Mouse (Mus musculus) layer of hippocampus, adult 9-11 months (tissue): ENCODE data around the gene Cdc73.
"Not testable (repeated sequence)": the region's sequence is repeated elsewhere in the genome, so short reads cannot be mapped to it uniquely, and the experiment has no call there.

Experiments
- DNase-seq: peaks from one replicate; pipeline ENCODE4 v3.0.0; 2022

The Cdc73 gene

DNA sequence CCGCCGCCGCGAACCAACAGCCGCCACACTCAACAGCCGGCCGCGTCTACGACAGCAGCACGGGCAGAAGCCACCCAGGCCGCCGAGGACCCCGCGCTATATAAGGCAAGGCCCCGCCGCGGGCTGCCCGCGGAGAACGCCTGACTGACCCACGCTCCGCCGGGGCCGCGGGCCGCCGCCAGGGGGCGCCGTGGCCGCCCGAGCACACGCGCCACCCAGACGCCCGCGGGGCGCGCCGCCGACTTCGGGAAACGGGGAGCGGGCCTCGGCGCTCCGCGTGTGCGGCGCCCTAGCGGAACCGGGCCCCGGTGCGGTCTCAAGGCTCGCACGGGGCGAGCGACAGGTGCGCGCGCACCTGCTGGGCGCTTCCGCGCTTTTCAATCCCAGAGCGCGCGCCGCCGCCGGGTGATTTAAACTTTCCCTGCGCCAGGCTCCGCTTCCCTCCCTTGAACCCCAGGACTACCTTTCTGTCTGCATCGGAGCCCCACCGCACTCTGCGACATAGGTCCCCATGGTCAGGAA, at the start of gene Cdc73:
Gene Cdc73, minus strand, starts transcription at position 153 of the 522 bp plus-strand sequence.
- peak; percentile 93 for DNase-seq

GRCm38 (mm10) chr1:143745871-143746270, 43.2 kb upstream of the Cdc73 start:
- DNase-seq = no peak

- no peak for DNase-seq
Observed at GRCm38 (mm10) chr1:143742186-143742585, 39.5 kb upstream of the Cdc73 start.

DNA sequence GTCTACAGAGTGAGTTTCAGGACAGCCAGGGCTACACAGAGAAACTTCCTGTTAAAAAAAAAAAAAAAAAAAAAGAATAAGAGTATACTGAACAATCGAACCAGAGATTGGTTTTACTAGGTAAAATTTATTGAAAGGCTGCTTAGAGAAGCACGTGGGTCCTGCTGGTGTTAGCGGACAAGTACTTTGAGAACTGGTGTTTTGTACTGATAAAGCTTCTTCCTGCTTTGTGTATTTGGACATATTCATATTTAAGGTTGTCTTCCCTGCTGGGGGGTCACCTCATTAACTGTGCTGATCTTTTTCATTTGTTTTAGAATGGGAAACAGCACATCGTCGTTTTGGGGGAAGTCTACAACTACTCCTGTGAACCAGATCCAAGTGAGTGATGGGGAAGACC, 38.6 kb upstream of the Cdc73 start:
- no peak for DNase-seq

DNA sequence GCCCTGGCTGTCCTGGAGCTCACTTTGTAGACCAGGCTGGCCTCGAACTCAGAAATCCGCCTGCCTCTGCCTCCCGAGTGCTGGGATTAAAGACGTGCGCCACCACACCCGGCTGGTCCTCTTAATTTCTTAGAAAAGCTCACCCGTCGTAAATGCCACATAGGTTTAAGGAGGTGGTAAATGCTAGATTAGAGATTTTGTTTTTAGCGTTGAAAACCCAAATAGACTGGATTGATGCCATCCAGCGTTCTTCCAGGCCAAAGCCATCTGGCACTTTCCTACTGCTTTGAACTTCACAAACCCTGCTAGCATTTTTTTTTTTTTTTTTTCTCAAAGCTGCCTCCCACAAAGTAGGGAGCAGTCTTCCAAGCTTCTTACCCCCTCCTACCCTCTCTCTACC, 37.9 kb upstream of the Cdc73 start:
- no peak for DNase-seq

GRCm38 (mm10) chr1:143739361-143740350, 37.0 kb upstream of the Cdc73 start:
- peak; percentile 90 for DNase-seq

DNA sequence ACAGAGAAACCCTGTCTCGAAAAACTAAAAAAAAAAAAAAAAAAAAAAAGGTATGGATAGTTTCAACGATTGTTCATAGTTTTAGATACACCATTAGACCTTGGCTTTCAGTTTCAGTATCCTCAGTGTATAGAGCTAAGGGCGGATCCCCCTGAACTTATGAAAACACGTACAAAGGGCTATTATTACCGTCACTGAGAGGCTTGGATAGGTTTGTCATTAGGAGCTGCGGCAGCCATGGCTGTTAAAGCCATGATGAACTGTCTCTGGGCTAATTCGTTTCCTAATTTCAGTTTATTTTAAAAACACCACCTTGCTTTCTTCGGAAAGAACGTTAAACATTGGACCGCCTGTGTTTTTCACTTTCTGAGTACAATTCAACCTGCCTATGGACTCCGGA, 36.1 kb upstream of the Cdc73 start:
- no peak for DNase-seq

DNA sequence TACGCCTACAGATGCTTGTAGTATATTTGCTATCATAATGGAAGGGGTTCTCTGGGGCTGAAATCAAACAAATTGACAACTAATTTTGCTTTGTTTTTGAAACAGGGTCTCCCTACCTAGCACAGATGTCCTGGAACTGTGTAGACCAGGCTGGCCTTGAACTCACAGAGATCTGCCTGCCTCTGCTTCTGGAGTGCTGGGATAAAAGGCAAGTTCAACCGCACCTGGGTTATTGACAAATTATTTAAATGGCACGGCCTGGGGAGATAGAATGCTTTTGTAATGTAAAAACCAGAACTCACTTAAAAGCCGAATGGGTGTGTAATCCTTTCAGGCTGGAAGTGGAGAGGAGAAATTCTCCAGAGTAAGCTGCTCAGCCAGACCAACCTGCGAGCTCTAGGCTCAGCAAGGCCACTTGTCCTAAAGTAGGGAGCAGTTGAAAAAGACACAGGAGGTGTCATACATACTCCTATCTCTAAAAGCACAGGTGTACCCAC, 31.3 kb upstream of the Cdc73 start:
- DNase-seq = no peak

DNA sequence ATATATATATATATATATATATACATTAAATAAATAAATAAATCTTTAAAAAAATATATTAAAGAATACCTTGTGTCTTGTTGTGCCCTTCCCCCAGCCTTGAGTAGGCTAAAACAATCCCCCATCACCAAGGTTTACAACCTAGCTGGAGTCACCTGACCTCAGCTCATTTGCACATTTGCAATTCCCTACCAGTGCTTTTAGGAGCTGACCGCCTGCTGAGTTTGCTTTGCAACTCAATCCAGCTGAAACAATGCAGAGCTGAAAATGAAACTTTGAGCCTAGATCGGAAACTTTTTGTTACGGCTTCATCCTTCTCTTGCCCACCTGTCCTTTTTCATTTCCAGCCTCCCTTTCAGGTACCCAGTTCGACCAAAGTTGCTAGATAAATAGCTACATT, 29.0 kb upstream of the Cdc73 start:
- DNase-seq = no peak

GRCm38 (mm10) chr1:143730899-143731298, 28.2 kb upstream of the Cdc73 start:
- DNase-seq = no peak

DNA sequence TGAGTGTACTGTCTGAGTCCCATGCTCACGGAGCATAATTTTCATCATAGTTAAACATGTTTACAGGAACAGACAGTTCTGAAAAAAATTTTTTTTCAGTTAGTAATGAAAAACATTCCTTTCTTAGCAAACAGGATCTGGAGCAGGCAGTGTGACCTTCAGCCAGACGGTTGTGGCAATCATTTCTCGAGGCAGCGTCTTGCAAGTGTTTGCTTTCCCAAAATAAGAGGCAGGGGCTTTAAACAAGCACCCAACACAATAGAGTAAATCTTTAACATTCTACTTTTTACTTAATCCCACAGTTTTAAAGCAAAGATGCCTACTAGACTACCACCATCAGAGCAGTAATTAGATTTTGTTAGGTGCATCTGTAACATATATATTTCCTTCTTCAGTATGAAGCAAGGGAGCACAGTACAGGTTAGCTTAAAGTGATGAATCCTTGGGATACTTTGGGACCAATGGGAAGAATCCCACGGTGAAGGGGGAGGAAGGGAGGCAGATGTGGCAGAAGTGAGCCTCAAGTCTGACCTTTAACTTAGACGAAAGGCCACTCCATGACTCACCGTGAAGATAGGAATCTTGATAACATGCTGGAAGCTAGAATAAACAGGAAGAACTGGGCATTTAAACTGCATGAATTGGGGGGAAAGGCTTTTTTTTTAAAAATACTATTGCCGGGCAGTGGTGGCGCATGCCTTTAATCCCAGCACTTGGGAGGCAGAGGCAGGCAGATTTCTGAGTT, 25.2 kb upstream of the Cdc73 start:
- no peak for DNase-seq

DNA sequence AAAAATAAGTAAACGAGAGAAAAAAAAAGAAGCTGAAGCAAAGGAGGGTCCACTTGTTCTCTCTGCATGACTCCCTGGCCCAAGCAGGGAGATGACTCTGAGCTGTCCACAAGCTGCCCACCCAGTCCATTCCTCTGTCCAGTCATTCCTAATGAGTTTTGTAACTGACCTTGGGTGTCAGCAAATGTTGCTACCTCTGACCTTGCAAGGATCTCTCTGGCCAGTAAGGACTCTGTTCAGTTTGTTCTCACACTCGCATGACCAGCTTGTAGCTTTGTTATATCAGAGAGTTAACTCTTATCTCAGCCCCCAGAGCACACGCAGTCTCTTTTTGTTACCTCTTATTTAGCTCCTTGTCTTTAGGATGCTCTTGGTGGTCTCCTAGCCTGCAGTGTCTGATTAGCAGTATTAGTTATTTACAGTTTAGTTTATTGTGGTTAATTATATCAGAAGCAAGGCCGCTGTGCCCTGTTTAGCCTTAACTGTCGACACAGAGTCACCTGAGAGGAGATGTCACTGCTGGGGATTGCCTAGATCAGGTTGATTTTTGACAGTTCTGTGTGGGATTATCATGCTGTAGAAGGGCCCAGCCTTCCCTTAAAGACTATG, 21.9 kb upstream of the Cdc73 start:
- DNase-seq = no peak

DNA sequence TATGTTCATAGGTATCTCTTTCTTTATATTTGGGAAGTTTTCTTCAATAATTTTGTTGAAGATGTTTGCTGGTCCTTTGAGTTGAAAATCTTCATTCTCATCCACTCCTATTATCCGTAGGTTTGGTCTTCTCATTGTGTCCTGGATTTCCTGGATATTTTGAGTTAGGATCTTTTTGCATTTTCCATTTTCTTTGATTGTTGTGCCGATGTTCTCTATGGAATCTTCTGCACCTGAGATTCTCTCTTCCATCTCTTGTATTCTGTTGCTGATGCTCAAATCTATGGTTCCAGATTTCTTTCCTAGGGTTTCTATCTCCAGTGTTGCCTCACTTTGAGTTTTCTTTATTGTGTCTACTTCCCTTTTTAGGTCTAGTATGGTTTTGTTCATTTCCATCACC, 13.3 kb upstream of the Cdc73 start, which contains the start of gene Glrx2:
Gene Glrx2, plus strand, starts transcription at position 301 of the 400 bp plus-strand sequence.
- not testable (repeated sequence) for DNase-seq

- no peak for DNase-seq
Observed at GRCm38 (mm10) chr1:143710627-143710976, 7.9 kb upstream of the Cdc73 start.

DNA sequence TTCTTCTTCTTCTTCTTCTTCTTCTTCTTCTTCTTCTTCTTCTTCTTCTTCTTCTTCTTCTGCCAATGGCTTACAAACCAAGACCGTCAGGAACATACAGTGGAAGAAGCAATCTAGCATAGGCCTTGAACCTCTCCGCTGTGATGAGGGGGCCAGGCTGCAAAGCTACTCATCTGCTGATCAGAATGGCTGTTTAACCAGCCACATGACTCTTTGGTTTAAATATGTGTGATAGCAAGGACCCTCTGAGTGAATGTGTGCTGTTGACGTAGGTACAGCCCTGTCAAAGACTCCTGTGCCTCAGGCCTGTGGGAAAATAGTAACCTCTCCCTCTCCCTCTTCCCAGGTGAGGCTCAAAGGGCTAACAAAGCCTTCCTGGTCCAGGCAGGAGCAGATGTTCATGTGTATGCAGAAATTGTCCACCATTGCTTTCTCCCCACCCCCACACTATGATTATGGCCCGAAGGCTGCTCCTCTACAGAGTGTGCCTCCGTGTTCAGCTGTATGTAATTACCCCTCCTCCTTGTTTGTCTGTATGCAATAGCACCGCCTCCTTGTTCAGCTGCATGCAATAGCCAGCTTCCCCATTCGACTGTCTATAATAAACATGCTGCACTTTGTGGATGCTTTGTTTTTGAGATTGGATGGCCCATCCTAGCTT, 7.4 kb upstream of the Cdc73 start:
- DNase-seq = no peak

DNA sequence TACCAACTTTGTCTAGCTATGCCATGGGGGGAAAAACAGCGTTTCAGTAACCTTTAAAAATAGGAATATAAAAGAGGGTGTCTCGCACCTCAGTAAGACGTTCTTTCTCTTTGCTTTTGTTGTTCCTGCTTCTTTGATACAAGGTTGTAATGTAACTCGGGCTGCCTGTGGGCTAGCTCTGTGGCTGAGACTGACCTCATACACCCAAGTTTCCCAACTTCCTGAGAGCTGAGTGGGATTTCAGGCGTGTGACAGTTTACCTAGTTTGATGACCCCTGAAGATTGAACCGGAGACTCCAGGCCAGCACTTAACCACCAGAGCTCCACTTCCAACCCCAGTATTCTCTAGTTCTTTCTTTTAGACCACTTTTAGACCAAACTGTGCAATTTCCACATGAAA, 5.7 kb upstream of the Cdc73 start:
- DNase-seq = no peak

DNA sequence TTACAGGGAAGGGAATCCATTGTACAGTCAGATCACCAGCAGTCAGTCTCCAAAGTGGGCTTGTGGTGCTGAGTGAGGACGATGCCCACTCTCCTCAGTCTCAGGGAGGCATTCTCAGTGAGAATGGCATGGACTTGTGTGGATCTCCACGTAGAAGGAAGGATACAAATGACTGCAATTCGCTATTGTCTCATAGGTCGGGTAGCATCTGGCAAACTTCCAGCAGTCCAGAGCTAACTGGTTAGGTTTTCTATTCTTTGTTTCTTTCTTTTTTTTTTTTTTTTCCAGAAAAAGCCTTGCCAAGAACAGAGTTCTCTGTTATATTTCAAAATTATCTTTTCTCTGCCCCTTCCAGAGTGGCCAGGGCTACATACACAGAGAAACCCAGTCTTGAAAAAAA, 4.3 kb upstream of the Cdc73 start:
- no peak for DNase-seq

- peak; percentile 34 for DNase-seq
Observed at GRCm38 (mm10) chr1:143702141-143702740, 452 bp downstream of the Cdc73 start.

DNA sequence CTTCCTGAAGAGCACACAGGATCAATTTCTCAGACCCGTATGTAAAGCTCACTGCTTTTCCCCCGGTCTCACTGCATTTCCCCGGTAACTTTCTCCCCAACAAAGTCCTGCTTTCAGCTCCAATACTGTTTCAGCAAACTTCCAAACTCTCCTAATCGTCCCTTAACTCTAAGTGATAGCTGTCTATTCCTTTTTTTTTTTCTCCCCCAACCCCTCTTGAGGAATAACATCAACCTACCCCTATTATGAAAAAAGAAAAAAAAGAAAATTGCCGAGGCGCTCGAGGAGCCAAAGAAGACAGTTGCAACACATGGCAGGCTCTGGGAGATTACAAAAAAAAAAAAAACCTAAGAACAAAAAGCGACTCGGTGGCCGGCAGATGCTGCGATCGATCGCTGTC, 957 bp downstream of the Cdc73 start:
- no peak for DNase-seq

DNA sequence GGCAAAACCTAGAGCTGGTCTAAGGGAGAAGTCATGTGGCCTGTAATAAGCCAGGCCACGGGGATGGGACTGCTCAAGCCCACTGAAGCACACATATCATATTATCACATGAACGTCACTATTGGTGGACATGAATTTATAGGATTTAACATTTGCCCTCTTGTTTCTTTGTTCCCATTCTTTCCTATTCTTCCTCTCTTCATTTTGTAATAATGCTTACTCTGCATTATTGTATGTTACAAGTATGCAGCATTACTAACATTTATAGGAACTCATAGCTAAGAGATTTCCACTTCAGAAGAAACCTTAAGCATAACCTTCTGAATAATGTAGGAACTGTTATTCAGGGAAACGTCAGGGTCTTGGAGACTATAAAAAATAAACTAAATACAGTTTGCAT, 17.8 kb downstream of the Cdc73 start:
- no peak for DNase-seq

DNA sequence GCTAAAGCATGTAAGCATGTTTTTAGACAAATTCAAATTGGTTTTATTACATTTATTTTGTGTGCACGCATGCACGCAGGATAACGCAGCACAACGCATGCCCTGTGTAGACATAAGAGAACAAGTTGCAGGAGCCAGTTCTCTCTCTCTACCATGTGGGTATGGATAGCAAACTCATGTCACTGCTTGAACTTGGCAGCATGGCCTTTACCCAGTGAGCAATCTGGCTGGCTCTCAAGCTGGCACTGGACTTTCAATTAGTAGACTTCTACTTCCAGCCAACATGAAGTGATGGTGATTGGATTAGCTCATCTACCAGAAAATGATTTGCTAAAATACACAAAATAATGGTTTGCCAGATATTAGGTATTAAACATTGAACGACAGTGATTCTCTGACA, 21.6 kb downstream of the Cdc73 start:
- DNase-seq = peak; percentile 19

DNA sequence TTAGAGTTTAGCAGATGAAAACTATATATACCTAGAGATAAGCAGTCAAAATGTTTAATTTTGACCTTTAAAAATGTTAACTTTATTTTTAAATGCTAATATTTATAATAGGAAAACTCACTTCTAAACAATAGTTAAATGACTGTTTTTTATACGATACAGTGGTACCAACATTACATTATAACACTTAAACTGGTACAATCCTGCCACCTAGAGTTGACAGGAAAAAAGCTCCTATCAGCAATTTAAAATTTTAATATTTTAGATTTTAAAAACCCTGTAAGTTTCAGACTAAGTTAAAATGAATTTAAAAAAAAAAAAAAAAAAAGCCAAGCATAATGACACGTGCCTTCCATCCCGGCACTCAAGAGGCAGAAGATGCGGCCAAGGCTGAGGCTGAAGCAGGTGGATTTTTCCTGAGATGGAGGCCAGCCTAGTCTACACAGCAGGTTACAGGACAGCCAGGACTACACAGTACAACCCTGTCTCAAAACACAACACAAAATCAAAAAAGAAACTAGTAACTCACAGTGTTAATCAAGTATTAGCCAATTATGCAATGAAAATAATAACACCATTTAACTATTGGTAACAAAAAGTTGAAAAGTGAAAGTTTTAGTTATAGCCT, 26.8 kb downstream of the Cdc73 start:
- no peak for DNase-seq
